Mouse (Mus musculus) adrenal gland, adult 2 months (tissue): Measurements from ENCODE around the gene Vti1a. TPM values are rescaled to one million over a fixed set of nuclear protein-coding genes. Genes with fewer than 3 reads are reported as not detected.
A peak's percentile ranks its signal among the peaks of the same experiment; 100 is the strongest.

Experiments used
- DNase-seq: peaks from one replicate; pipeline ENCODE4 v3.0.0; 2021
- polyA plus RNA-seq: library from polyadenylated mRNA; depleted of rRNA; stranded (reverse); fragments of >200 nt; gene quantifications from 2 replicates; pipeline ENCODE4 v1.2.3, GENCODE M21; 2012
- total RNA-seq, 2 experiments: library from RNA; stranded (reverse); gene quantifications; 2 replicates each; pipeline ENCODE4 v1.2.3; 2021

The Vti1a gene
- total and polyA plus RNA-seq, 3 experiments: 12.7 to 39.6 (median 34.2) TPM

DNA sequence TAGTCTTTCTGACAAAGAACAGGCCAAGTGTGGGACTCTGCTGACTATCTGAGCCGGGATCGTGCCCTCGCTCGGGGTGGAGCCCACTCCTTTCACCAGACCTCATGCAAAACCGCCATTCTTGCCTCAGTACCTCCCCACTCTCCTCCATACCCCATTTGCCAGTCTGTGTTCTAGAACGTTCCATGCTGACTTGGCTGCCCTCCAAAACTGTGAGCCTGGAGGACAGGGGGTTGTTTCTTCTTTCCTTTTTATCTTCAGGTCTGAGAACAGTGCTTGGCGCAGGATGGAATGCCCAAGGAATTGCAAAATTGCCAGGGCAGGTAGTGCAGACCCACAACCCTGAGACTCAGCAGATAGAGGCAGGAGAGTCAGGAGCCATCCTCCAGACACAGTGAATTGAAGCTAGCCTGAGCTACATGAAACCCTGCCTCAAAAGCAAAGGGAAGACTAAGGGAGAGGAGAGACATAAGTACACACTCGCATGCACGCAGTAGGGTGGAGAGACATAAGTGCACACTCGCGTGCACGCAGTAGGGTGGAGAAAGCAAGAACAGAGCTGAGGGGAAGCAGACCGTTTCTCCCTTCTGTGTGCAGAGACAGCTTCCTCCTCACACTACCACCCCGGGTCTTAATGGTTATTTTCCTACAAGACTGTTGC is 246.5 kb downstream of the Vti1a start:
- DNase-seq: no peak

DNA sequence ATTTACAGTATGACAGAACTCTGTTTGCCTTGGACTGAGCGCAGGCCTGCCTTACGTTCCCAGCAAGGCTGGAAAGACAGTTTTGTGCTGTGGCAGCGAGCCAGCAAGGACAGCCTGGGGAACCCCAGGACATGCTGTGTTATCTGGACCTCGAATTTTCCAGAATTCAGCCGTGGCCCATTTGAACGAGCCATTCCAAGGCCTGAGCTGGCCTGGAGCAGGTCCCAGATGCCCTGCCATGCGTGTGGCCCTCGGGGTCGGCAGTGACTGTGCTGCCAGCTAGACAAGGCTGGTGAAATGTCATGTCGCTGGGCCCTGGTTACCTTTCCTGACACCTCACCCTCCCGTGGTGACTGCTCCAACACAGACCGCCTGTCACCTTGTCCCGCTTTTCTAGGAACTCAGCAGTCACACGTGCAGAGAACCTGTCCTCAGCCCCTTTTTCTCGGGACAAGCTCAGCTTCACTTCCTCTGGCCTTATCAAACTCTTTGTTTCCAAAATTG is 247.1 kb downstream of the Vti1a start:
- peak; percentile 86 for DNase-seq

DNA sequence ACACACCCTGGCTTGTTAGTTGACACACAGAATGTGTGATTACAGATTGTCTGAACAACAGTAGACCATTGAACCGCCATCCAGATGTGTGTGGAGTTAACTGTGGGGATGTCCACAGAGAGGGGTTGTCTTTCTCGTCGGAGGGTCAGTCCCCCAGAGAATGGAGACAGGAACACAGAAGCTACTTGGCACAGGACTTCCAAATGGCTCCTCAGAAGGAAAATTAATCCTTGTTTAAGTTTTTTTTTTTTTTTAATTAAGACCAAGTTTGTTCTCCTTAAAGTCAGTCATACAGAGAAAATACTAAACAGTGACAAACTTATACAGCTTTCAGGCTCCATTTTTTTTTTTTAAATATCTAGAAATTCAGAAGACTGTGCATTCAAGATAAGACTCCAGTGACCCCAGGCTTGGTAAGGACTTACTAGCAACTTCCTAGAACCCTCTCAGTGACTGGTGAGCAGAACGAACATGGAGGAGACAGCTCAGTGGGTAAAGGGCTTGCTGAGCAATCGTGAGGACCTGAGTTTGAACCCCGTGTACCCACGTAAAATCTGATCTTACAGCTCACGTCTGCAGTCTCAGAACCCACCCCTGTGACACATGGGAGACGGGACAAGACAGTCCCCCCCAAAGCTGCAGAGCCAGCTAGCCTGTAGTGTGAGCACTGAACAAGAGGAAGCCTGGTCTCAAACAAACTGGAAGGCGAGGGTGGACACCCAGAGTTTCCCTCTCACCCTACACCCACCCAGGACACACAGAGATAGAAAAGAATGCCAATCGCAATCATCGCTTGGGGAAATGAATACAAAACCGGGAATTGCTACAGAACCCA is 248.2 kb downstream of the Vti1a start:
- no peak for DNase-seq

DNA sequence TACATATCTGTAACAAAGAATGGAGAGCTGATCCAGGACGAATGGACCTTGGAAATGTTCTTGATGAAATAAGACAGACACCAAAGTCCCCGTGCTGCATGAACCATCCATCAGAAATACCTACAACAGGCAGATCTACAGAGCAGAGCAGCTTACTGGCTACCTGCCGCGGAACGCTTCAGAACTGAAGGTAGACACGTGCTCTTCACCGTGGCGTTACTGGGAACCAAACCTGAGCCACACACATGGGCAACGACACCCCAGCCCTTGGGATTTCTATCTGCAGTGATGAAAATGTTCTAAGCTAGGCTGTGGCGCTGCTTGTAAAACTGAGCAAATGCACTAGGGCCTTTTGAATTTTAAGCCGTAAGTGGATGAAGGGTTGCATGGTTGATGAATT is 249.0 kb downstream of the Vti1a start:
- DNase-seq: no peak

DNA sequence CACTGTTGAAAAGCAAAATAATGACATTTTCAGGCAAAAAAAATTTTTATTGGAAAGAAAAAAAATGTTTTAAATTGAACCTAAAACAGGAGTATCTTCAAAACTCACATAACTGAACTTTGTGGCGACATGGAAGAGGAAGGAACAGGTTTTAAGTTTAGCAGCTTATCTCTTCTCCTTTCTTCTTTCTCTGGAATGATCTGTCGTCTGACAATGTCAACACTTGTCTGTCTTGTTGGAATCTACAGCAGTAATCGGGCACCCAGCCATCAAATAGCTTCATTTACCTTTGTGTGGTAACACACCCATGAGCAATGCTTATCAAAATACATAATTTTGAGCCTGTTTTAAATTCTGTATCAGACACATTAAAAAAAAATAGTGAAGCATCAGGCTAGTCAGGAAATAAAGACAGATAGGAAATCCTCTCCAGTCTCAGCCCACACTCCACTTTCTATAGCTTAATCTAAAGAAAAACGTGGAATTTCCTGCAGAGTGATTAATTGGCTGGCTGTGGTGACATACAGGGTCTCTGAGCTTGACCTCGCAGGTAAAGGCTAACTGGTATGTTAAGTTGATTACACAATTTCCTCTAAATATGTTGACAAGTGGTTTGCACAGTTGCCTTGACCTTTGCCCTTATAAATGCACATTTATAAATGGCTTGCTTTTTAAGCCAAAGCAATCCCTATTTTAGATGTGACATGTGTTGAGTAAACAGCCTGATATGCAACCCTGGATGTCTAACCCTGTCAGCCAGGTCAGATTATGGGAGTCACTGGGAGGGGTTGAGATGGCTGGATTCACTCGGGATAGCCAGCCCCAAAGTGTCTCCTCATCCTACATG is 249.7 kb downstream of the Vti1a start:
- DNase-seq: no peak

DNA sequence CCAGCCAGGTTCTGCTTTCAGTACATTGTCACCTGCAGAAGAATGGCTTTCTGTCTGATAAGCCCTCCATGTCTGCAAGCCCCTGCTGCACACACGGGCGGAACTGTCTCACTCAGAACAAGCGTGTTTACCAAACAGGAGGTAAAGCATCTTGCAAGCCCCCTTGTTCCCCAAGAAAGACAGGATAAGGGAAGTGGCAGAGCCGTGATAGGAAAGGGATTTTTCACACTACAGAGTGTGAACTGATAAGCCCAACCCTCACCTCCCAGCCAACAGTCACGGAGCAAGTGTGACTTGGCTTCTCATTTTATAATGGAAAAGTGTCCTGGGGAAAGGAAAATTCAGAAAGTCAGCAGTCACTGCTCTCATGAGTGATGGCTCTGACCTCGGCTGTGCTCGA is 253.0 kb downstream of the Vti1a start:
- DNase-seq: no peak

DNA sequence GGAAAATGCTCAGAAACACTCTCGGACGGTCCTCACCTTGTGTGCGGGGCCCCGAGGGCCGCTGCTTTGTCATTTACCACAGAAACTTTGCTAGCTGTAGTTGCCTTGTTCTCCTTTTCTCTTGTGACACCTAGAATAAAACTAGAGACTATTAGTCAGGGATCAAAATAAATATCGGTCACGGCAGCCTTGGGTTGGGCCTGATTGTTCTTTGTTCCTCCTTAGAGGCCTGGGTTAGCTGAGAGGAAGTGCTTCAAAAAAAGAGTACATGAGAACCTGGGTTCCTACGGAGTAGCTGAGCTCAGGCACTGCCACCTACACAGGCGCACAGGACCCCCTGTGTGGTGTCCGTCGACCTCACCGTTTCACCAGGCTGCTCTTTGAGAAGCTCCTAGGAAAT is 253.8 kb downstream of the Vti1a start:
- DNase-seq: no peak

DNA sequence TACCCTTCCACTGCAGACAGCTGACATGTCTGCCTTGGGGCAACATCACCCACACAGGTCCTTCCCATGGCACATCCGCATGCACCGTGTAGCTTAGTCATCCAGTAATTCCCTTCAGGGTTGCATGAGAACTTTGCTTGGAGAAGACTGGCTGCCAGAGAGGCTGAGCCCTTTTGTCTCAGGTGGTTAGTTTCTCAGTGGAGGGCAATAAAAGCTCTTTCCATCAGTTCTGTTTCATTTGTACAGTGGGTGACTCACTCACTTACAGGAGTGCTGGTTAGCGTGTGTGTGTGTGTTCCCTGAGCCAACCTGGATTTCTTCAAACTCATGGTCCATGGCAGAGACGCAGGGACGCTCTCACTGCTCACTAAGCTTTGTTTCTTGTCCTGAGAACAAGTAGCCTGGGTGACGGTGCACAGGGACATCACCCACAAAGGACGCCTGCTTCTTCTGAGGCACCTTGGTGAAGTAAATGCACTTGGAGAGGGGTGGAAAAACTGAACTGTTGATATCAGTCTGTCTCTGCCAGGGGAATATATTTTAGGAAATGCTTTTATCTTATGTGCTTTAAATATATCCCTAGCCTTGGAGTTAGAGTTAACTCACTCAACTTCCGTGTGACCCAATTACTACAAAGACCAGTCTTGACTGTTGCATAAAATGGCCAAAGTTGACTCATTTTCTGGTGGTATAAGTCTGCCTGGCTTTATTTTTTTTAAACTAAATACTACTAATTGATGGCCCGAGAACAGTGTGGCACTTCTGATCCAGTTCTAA is 254.6 kb downstream of the Vti1a start:
- DNase-seq: no peak

DNA sequence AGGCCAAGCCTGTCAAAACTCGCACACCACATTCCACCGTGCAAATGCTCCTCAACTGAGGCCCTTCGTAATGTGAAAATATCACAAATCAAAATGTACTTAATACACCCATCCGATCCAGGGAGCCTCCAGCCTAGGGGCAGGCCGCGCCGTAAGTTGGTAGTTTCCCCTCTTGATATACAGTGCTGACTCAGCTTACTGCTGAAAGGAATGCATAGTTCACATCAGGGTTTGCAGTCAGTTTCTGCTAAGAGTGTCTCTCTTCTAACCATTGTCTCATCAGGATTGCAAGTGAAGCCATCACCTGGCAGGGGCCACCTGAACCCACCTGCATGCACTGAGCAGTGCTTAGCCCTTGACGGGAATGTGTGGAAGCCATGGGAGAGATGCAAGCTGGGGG is 255.4 kb downstream of the Vti1a start:
- DNase-seq: no peak

DNA sequence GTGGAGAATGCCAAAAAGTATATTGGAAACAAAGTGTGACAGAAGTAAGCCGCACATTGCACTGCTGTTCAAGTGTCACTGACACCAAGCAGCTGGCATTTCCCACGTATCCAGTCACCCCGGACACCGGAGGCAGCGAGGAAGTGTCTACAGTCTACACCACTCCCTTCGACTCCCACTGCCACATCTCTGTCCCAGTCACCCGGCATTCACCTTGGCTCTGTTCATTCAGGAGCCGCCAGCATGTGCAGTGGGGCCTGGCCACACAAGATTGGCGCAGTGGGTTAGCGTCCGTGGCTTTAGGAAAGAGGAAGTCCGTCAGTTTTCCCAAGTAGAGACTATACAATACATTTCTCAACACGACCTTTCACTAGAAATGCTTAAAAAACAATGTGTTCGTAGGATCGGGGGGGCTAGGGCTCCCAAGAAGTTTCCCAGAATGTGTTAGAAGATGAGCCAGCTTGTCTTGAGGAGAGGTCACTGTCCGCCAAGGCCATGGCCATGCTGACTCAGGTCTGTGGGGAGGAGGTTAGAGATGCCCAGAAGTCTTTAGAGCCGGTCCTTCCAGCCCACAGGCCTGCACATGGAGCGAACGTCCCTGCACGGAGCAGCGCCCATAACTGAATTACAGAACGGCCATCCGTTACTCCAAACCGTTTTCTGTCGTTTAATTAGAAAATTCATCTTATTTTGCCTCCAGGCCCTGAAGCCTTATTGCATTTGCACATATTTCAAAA is 261.4 kb downstream of the Vti1a start:
- peak; percentile 64 for DNase-seq

DNA sequence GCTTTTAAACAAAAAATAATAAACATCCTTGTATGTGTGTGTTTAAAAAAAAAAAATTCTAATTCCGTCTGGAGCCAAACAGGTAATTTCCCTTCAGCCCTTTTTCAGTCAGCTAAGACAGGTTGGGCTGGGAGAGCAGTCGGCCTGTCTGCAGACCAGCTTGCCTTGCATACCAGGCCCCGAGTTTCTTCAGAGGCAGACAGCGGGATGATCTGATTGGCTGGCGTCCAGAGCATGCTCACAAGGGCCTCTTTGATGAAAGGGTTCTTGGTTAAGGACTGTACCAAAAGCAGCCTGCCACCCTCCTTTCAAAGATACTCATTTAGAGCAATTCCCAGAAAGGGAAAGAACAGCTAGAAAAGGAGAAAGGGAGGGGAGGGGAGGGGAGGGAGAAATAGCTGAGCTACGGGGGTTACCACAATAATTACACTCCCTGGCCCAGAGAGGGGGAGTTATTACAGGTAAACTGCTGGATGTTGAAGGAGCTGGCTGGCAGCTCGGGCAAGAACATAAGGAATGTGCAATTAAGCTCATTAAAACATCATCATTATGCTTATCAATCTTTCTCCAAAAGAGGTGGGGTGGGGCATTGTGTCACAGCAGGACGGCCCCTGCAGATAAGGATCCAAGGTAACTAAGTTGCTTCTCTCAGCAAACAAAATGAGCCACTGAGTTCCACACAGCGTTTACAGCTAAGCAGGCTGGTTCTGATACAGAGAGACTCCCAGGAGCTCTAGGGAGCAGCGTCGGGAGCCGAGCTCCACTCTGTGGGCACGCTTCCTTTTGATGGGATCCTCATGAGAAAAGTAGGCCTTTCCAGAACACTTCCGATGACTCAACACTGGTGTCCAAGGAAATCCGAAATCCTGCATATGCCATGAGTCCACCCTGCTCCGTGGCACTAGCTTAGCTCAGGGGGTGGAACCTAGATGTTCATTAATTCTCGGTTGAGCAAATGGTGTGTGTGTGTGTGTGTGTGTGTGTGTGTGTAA is 262.3 kb downstream of the Vti1a start:
- peak; percentile 56 for DNase-seq

DNA sequence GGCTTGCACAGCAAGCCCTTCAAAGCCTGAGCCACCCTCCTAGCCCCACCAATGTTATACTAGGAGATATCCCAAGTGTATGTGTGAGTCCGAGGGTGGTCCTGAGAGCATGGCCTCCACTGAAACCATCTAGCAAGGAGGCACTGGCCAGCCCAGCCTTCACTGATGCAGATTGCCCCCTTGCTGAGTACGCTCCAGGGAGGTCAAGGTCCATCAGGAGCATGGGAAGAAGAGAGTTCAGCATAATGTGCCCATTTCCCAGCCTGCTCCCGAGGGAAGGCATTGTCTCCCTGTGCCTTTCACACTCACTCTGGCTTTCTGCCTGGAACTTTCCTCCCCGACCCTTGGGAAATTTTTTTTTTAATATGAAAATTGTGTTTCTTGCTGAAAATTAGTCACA is 263.2 kb downstream of the Vti1a start:
- DNase-seq: no peak

DNA sequence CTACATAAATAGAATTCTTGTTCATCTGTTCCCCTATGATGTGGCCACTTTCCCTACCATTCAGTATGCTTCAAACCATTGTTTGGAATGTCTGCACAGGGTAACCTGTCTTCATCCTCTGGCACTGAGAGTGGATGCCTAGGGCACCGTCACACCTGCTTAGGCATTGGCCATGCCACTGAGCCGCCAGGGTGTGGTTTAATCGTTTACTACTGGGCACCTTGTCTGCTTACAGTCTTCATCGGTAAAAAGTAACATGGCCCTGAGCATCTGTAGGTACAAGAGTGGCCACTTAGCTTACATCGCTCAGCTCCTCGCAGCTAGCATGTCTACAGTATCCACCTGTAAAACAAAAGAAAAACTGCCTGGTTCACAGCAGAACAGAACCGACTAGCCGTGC is 264.1 kb downstream of the Vti1a start:
- DNase-seq: no peak

DNA sequence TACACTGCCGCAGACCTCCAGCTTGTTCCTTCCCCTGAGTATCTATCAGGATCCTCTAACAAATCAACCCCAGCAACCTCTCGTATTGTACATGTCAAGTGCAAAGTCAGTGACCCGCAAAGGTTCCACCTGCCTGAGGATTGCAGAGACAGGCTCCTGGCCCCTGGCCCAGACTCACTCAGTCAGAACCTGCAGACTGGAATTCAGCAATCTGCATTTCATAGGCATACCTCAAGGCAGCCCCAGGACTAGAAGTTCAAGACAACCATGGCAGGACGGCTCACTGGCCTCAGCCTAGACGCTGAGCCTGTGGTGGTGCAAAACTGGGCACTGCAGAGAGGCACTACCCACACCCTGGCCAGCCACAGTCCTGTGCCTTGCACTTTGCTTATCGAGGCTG is 264.6 kb downstream of the Vti1a start:
- DNase-seq: no peak

DNA sequence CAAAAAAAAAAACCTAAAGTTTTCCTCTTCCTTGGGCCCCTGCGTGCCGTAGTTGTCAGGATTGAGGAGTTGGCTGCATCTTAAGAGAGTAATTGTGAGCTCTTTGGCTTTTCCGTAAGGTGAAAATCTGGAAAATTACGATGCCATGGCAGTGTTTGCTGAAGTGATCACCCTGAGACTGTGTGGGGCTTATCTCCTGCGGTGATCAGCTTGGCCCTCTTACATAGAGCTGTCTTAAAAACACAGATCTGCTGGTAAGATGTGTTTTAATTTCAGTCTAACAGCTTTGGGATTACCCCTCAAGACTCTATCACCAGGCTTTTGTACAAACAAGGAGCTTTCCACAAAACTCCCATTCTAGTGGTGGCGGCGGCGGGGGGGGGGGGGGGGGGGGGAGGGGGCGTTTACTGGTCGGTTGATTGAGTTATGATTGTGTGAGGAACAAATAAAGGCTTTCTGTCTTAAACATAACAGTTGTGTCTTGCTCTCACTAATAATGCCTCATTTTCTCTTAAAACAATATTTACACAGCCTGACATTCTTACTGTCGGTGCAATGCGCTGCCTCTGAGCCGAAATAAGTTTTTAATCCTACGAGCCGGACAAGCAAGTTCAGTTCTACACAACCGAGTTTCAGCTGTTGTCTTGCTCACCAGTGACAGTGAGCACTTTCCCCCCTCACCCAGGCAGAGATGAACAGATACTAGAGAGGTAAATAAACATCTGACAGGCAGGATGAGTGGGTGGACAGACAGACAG is 267.0 kb downstream of the Vti1a start:
- DNase-seq: no peak

DNA sequence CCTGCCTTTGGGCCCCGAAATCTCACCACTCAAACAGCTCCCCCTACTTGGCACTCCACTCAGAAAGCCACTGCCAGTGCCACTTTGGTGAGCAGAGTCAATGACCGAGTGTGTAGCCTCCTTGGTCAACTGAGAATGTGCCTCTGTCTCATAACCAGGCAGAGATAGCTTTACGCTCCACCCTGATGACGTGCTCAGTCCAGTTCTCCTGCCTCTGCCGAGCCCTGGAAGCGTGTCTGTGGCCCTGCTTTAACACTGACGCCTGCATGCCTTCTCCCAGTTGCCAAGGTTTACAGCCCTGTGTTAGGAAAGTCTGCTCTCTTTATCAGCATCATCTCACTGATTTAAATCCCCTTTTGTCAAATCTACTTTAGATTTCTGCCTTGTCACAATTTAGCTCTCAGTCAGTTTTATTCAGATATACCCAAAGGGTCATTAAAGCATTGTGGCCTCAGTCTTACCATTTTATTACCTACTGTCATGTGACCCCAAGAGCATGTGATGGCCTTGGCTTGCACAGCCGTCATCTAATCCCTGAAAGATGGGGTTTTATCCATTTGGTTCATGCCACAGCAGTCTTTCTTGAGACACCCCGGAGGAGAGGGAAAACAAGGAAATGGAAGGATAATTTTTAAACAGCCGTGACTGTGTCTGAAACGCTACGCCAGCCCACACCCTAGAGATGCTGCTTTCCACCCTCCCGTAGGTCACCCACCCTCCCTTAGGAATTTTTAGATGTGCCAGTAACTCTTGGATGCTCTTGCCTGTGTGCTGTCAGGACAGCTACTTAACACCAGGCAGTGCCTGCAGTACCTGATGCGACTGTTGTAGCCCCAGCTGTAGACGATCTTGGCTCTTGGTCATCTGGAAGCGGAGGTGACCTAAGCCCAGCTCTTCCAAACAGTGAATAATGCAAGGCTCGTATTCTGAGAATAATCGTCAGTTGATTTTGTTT is 269.5 kb downstream of the Vti1a start:
- DNase-seq: no peak

DNA sequence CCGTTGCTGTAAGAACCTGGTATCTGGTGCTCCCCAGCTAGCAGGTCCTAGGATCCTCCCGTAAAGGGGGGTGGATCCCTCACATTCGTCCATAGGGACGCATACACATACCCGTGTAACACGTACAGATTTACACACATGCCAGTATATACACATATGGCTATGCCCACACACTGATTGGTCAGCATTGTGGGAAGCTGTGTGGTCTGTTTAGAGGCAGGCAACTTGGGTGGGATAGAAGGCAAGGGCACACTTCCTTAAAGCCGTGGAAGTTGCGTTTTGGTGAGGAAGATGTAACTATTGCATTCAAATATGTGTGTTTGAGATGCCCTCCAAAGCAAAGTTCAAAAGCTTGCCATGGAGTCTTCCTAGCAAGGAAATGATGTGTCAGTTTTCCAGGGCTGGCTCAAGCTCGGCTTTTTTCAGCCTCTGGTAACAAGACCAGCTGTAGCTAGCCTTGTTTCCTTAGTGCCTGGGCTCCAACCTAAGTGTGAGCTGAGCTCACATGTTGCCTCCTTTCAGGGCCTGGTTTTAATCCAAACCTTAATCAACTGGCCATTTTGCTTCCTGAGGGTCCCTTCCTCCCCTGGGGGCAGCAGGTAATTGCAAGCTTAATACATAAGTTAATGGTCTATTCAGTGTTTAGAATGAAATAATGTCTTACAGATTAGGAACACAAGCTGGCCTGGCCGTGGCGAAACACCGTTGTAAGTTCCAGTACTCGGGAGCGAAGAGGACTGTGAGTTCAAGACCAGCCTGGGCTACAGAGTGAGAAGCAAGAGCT is 271.7 kb downstream of the Vti1a start:
- no peak for DNase-seq
